Mouse (Mus musculus) left cerebral cortex, adult 9 months (tissue): ENCODE results near the gene Slc22a14.
"Not testable (repeated sequence)": the region's sequence is repeated elsewhere in the genome, so short reads cannot be mapped to it uniquely, and the experiment has no call there.

Experiments
- DNase-seq, 2 experiments: peaks; one replicate each; pipeline ENCODE4 v3.0.0; 2022; ENCODE audit warnings: low spot score in 2 of 2

The Slc22a14 gene

GRCm38 (mm10) chr9:119365284-119365683, at the start of gene Slc22a14:
TSS of gene Slc22a14 (minus strand) at chr9:119365553.
- no peak for DNase-seq

GRCm38 (mm10) chr9:119409864-119410263, 44.5 kb upstream of the Slc22a14 start:
- no peak for DNase-seq

GRCm38 (mm10) chr9:119408898-119409664, 43.7 kb upstream of the Slc22a14 start:
- DNase-seq: peak in 1 of 2 experiments; percentile 37

- DNase-seq: no peak
These were observed 42.5 kb upstream of the Slc22a14 start for GRCm38 (mm10) chr9:119407884-119408283.

GRCm38 (mm10) chr9:119404090-119404489, 38.7 kb upstream of the Slc22a14 start:
- DNase-seq: no peak

GRCm38 (mm10) chr9:119403236-119403641, 37.9 kb upstream of the Slc22a14 start:
- DNase-seq: no peak

- peak in 1 of 2 experiments; percentile 29 for DNase-seq
These were observed 37.2 kb upstream of the Slc22a14 start for GRCm38 (mm10) chr9:119402253-119403235.

GRCm38 (mm10) chr9:119401801-119402214, 36.5 kb upstream of the Slc22a14 start, which contains the start of gene Acvr2b:
TSS of gene Acvr2b (plus strand) at chr9:119402118.
- peak; percentile 79 to 91 for DNase-seq

- DNase-seq: peak; percentile 44 to 58
These were observed 36.0 kb upstream of the Slc22a14 start for GRCm38 (mm10) chr9:119401351-119401750.

- DNase-seq: no peak
These were observed 29.5 kb upstream of the Slc22a14 start for GRCm38 (mm10) chr9:119394808-119395207.

- DNase-seq: no peak
These were observed 24.9 kb upstream of the Slc22a14 start for GRCm38 (mm10) chr9:119390214-119390613.

- no peak for DNase-seq
These were observed 23.6 kb upstream of the Slc22a14 start for GRCm38 (mm10) chr9:119388956-119389355.

- no peak for DNase-seq
These were observed 17.2 kb upstream of the Slc22a14 start for GRCm38 (mm10) chr9:119382603-119383002.

GRCm38 (mm10) chr9:119378231-119378630, 12.9 kb upstream of the Slc22a14 start:
- DNase-seq: no peak

- no peak for DNase-seq
These were observed 10.2 kb upstream of the Slc22a14 start for GRCm38 (mm10) chr9:119375556-119375955.

GRCm38 (mm10) chr9:119375008-119375407, 9.7 kb upstream of the Slc22a14 start:
- DNase-seq: no peak

- no peak for DNase-seq
These were observed 5.9 kb upstream of the Slc22a14 start for GRCm38 (mm10) chr9:119371251-119371650.

- not testable (repeated sequence) for DNase-seq
These were observed 5.4 kb upstream of the Slc22a14 start for GRCm38 (mm10) chr9:119370770-119371169.

- DNase-seq: no peak
These were observed 3.0 kb upstream of the Slc22a14 start for GRCm38 (mm10) chr9:119368367-119368766.

GRCm38 (mm10) chr9:119363229-119363628, 2.1 kb downstream of the Slc22a14 start:
- no peak for DNase-seq

GRCm38 (mm10) chr9:119361416-119361815, 3.9 kb downstream of the Slc22a14 start:
- no peak for DNase-seq

GRCm38 (mm10) chr9:119358058-119358429, 7.3 kb downstream of the Slc22a14 start:
- no peak for DNase-seq
